Mouse (Mus musculus): ENCODE data around the gene Slc34a2.

DNA sequence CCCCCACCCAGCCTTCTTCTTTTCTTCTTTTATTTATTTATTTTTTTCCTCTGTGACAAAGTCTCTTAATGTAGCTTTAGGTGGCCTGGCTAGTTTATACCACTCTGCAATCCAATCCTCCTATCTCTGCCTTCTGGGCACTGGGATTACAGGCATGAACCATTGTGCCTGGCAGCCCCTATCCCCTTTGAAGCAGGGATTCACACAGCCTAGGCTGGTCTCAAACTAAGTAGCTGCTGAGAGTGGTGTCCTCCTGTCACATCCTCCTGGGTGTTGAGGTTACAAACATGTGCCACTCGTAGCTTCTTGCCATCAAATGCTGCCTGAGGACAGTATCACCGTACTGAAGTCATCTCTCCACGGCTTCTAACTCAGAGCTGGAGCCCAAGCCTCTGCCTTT, 41.7 kb upstream of the Slc34a2 start:
- TF ChIP-seq CTCF (IDR thresholded peaks at IDR 0.05; ENCODE audit: extremely low read depth, insufficient read length, insufficient replicate concordance, low read depth, low read length) (no peak), POLR2A (IDR thresholded peaks at IDR 0.05; ENCODE audit: low read depth, low read length) (no peak)
